Mouse (Mus musculus): Measurements from ENCODE around the gene Psmc4. TPM values are rescaled to one million over a fixed set of nuclear protein-coding genes. Genes with fewer than 3 reads are reported as not detected.

The Psmc4 gene
- total and polyA plus RNA-seq, 2 experiments from 2014 or later, result 162 to 256 TPM

GRCm38 (mm10) chr7:28014445-28014810 is 35.5 kb downstream of the Psmc4 start:
- DNase-seq (ENCODE audit: low spot score) (no peak), ATAC-seq (no peak)
- H3K4me3 ChIP-seq (ENCODE audit: low read length), result peak overlapping the region; percentile 67
- H3K4me1 ChIP-seq (ENCODE audit: insufficient read depth, low read length), result no peaks in the 10 kb centered on the region
- no peaks in the 10 kb centered on the region for H3K27me3 ChIP-seq (ENCODE audit: insufficient read depth, low read length)
- 19% methylated on average over 7 of the region's 7 CpGs for WGBS
- H3K9ac ChIP-seq (replicated peaks; ENCODE audit: low read length), result peak overlapping the region; percentile 75
- no peaks in the 10 kb centered on the region for H3K36me3 ChIP-seq (ENCODE audit: insufficient read depth, low read length)
- no peaks in the 10 kb centered on the region for H3K9me3 ChIP-seq (ENCODE audit: low read length)
- H3K4me2 ChIP-seq (ENCODE audit: low read depth, low read length), result peak overlapping the region; percentile 92
- no peak for TF ChIP-seq CTCF (IDR thresholded peaks at IDR 0.05; ENCODE audit: low read depth)
- peak overlapping the region; percentile 60; the same call in 1 of the 2 replicates for H3K27ac ChIP-seq

- DNase-seq (ENCODE audit: low spot score) (peak; percentile 86), ATAC-seq (peak; percentile 95)
- Histone ChIP-seq H3K4me1 (ENCODE audit: insufficient read depth, low read length) (no peaks in the 10 kb centered on the region), H3K9ac (replicated peaks; ENCODE audit: low read length) (peak within 1 kb of the TSS; percentile 75), H3K27me3 (ENCODE audit: insufficient read depth, low read length) (no peaks in the 10 kb centered on the region), H3K9me3 (ENCODE audit: low read length) (no peaks in the 10 kb centered on the region), H3K27ac (peak within 1 kb of the TSS; percentile 60), H3K36me3 (ENCODE audit: insufficient read depth, low read length) (no peaks in the 10 kb centered on the region), H3K4me2 (ENCODE audit: low read depth, low read length) (peak within 1 kb of the TSS; percentile 92), H3K4me3 (ENCODE audit: low read length) (peak within 1 kb of the TSS; percentile 67)
- TF ChIP-seq CTCF (IDR thresholded peaks at IDR 0.05; ENCODE audit: low read depth), result no peak
- WGBS, result 1% methylated on average over 47 of the region's 47 CpGs
Measured at GRCm38 (mm10) chr7:28013549-28014444, 36.1 kb downstream of the Psmc4 start, which contains the start of gene Zfp850. Gene Zfp850 (minus strand): TSS chr7:28014115.

GRCm38 (mm10) chr7:28010271-28010670 is 39.6 kb downstream of the Psmc4 start:
- DNase-seq (ENCODE audit: low spot score) (no peak), ATAC-seq (no peak)
- H3K9ac ChIP-seq (replicated peaks; ENCODE audit: low read length), result no peak overlapping the region
- H3K27ac ChIP-seq, result no peak overlapping the region
- H3K36me3 ChIP-seq (ENCODE audit: insufficient read depth, low read length), result peaks cover 3% of the 10 kb centered on the region; the same call in 1 of the 2 replicates
- no peaks in the 10 kb centered on the region for H3K4me1 ChIP-seq (ENCODE audit: insufficient read depth, low read length)
- H3K9me3 ChIP-seq (ENCODE audit: low read length), result no peaks in the 10 kb centered on the region
- H3K4me2 ChIP-seq (ENCODE audit: low read depth, low read length), result no peak overlapping the region
- H3K4me3 ChIP-seq (ENCODE audit: low read length), result no peak overlapping the region
- no peak for TF ChIP-seq CTCF (IDR thresholded peaks at IDR 0.05; ENCODE audit: low read depth)
- WGBS, result 94% methylated on average over 3 of the region's 3 CpGs
- H3K27me3 ChIP-seq (ENCODE audit: insufficient read depth, low read length), result no peaks in the 10 kb centered on the region

Other genes starting within 250 kb of the Psmc4 start
- gene Zfp626, start 242.9 kb downstream of the Psmc4 start, total RNA-seq (2014; rRNA removed), result 4.5 and 4.7 TPM in 2 replicates
- 1.1 TPM in 2 replicates for gene Zfp626, start 242.9 kb downstream of the Psmc4 start, polyA plus RNA-seq (2015; fragmentation: Nextera tagmentation; extraction: Ambion mirVana)
- gene Zfp59, start 211.5 kb downstream of the Psmc4 start, total RNA-seq (2014; rRNA removed), result 3.7 and 6.7 TPM in 2 replicates
- 4.1 and 5.1 TPM in 2 replicates for gene Zfp59, start 211.5 kb downstream of the Psmc4 start, polyA plus RNA-seq (2015; fragmentation: Nextera tagmentation; extraction: Ambion mirVana)
- gene Zfp607a, start 192.6 kb downstream of the Psmc4 start, total RNA-seq (2014; rRNA removed), result 1.5 and 2.1 TPM in 2 replicates
- 0.39 and 0.90 TPM in 2 replicates for gene Zfp607a, start 192.6 kb downstream of the Psmc4 start, polyA plus RNA-seq (2015; fragmentation: Nextera tagmentation; extraction: Ambion mirVana)
- gene Zfp974, start 120.6 kb downstream of the Psmc4 start, total RNA-seq (2014; rRNA removed), result 9.0 and 13.2 TPM in 2 replicates
- gene Zfp974, start 120.6 kb downstream of the Psmc4 start, polyA plus RNA-seq (2015; fragmentation: Nextera tagmentation; extraction: Ambion mirVana), result 6.3 and 7.2 TPM in 2 replicates
- 16.6 and 18.0 TPM in 2 replicates for gene Zfp780b, start 70.9 kb downstream of the Psmc4 start, total RNA-seq (2014; rRNA removed)
- 18.4 and 18.9 TPM in 2 replicates for gene Zfp780b, start 70.9 kb downstream of the Psmc4 start, polyA plus RNA-seq (2015; fragmentation: Nextera tagmentation; extraction: Ambion mirVana)
- gene Zfp850, start 36.0 kb downstream of the Psmc4 start, total RNA-seq (2014; rRNA removed), result 4.4 and 5.1 TPM in 2 replicates
- 3.2 and 3.4 TPM in 2 replicates for gene Zfp850, start 36.0 kb downstream of the Psmc4 start, polyA plus RNA-seq (2015; fragmentation: Nextera tagmentation; extraction: Ambion mirVana)
- 0.97 and 1.7 TPM in 2 replicates for gene Fcgbp, start 21.1 kb upstream of the Psmc4 start, total RNA-seq (2014; rRNA removed)
- 0.82 and 0.91 TPM in 2 replicates for gene Fcgbp, start 21.1 kb upstream of the Psmc4 start, polyA plus RNA-seq (2015; fragmentation: Nextera tagmentation; extraction: Ambion mirVana)
- 0.05 TPM in 1 of 2 replicates, not detected in the other for gene 9530053A07Rik, start 79.4 kb upstream of the Psmc4 start, total RNA-seq (2014; rRNA removed)
- gene 9530053A07Rik, start 79.4 kb upstream of the Psmc4 start, polyA plus RNA-seq (2015; fragmentation: Nextera tagmentation; extraction: Ambion mirVana), result 0.16 and 0.19 TPM in 2 replicates
- 23.5 and 24.4 TPM in 2 replicates for gene Fbl, start 119.6 kb upstream of the Psmc4 start, total RNA-seq (2014; rRNA removed)
- gene Fbl, start 119.6 kb upstream of the Psmc4 start, polyA plus RNA-seq (2015; fragmentation: Nextera tagmentation; extraction: Ambion mirVana), result 70.7 and 73.7 TPM in 2 replicates
- gene Dyrk1b, start 129.4 kb upstream of the Psmc4 start, total RNA-seq (2014; rRNA removed), result 36.7 and 43.6 TPM in 2 replicates
- 7.8 and 8.4 TPM in 2 replicates for gene Dyrk1b, start 129.4 kb upstream of the Psmc4 start, polyA plus RNA-seq (2015; fragmentation: Nextera tagmentation; extraction: Ambion mirVana)
- 48.4 and 70.7 TPM in 2 replicates for gene Eid2, start 217.8 kb upstream of the Psmc4 start, total RNA-seq (2014; rRNA removed)
- gene Eid2, start 217.8 kb upstream of the Psmc4 start, polyA plus RNA-seq (2015; fragmentation: Nextera tagmentation; extraction: Ambion mirVana), result 21.0 and 22.3 TPM in 2 replicates
- gene Eid2b, start 227.6 kb upstream of the Psmc4 start, total RNA-seq (2014; rRNA removed), result 34.6 and 38.2 TPM in 2 replicates
- 42.3 and 45.1 TPM in 2 replicates for gene Eid2b, start 227.6 kb upstream of the Psmc4 start, polyA plus RNA-seq (2015; fragmentation: Nextera tagmentation; extraction: Ambion mirVana)
- gene Selenov, start 241.1 kb upstream of the Psmc4 start, total RNA-seq (2014; rRNA removed), result 2.1 and 3.6 TPM in 2 replicates
- 5.1 and 7.1 TPM in 2 replicates for gene Selenov, start 241.1 kb upstream of the Psmc4 start, polyA plus RNA-seq (2015; fragmentation: Nextera tagmentation; extraction: Ambion mirVana)